26 mouse cellular contexts compared by ENCODE assay signal in genomic region chr11:17377859-17378258, GRCm38 (mm10).
"Had no signal": no experiment of that assay in that cellular context is flagged by ENCODE, and none has a peak within 500 bp of the region (broad histone marks: within the 10 kb centered on the region; RNA-seq: fewer than 3 reads in every experiment).

No protein-coding gene starts in this region.

- DNase-seq: cerebellum, adult 8-10 months; cerebellum, adult 9-10 months; cerebellum, adult 9-11 months; cerebellum, postnatal 10 days; cerebellum, postnatal 14 days; cerebellum, postnatal 25 days; cerebellum, postnatal 36 days; embryo, embryonic 11 days; forebrain, postnatal 0 days; gastrocnemius, adult 2 months; gastrocnemius, postnatal 10 days; gastrocnemius, postnatal 14 days; gastrocnemius, postnatal 25 days; gastrocnemius, postnatal 36 days; heart, adult 11 months; heart, adult 18-20 months; heart, adult 2 months had no signal

- H3K27me3 ChIP-seq: embryonic facial prominence, embryonic 12.5 days; embryonic facial prominence, embryonic 13.5 days; embryonic facial prominence, embryonic 15.5 days; forebrain, embryonic 12.5 days; forebrain, embryonic 13.5 days; forebrain, embryonic 15.5 days had no signal

- H3K4me2 ChIP-seq: embryonic facial prominence, embryonic 12.5 days; embryonic facial prominence, embryonic 13.5 days; embryonic facial prominence, embryonic 15.5 days; forebrain, embryonic 12.5 days; forebrain, embryonic 13.5 days; forebrain, embryonic 15.5 days had no signal

- H3K36me3 ChIP-seq: embryonic facial prominence, embryonic 10.5 days; embryonic facial prominence, embryonic 12.5 days; embryonic facial prominence, embryonic 13.5 days; embryonic facial prominence, embryonic 15.5 days; forebrain, embryonic 10.5 days; forebrain, embryonic 12.5 days; forebrain, embryonic 15.5 days had no signal

- H3K4me3 ChIP-seq: embryonic facial prominence, embryonic 10.5 days; embryonic facial prominence, embryonic 12.5 days; embryonic facial prominence, embryonic 13.5 days; embryonic facial prominence, embryonic 15.5 days; erythroblast, embryonic 14.5 days; forebrain, embryonic 10.5 days; forebrain, embryonic 12.5 days; forebrain, embryonic 13.5 days; forebrain, embryonic 15.5 days; gastrocnemius, adult 2 months; heart, adult 2 months had no signal
